Mouse (Mus musculus) retina, postnatal 7 days (tissue): ENCODE data around the gene Krtap1-5.

ENCODE experiments used
- DNase-seq: peaks from one replicate; pipeline ENCODE4 v3.0.0-alpha.2; 2012; ENCODE audit warnings: low read depth, low spot score

The Krtap1-5 gene

GRCm38 (mm10) chr11:99547892-99548291, 32.9 kb downstream of the Krtap1-5 start:
- DNase-seq = no peak

- DNase-seq = peak; percentile 36
Observed at GRCm38 (mm10) chr11:99539721-99540120, 41.1 kb downstream of the Krtap1-5 start.
